Mouse (Mus musculus) central nervous system, embryonic 18 days (tissue): ENCODE results near the gene Ppil3. TPM values are rescaled to one million over a fixed set of nuclear protein-coding genes. Genes with fewer than 3 reads are reported as not detected.

Source experiments
- polyA plus RNA-seq: library from polyadenylated mRNA; depleted of rRNA; stranded (reverse); fragments of >200 nt; gene quantifications from 2 replicates; pipeline ENCODE4 v1.2.3, GENCODE M21; 2012; rRNA removed

The Ppil3 gene
- 40.0 and 41.7 TPM in 2 replicates for polyA plus RNA-seq

GRCm38 (mm10) chr1:58445143-58445722 is at the start of gene Ppil3, which contains the start of gene Nif3l1:
TSS of gene Ppil3 (minus strand) at chr1:58445486.
TSS of gene Nif3l1 (plus strand) at chr1:58445151.

GRCm38 (mm10) chr1:58423371-58424248 is 21.7 kb downstream of the Ppil3 start, which contains the start of gene Clk1:
TSS of gene Clk1 (minus strand) at chr1:58424066.

GRCm38 (mm10) chr1:58392652-58393283 is 52.5 kb downstream of the Ppil3 start, which contains the start of gene Bzw1:
TSS of gene Bzw1 (plus strand) at chr1:58392898.

Other genes starting within 250 kb of the Ppil3 start
- gene Aox4, start 235.1 kb downstream of the Ppil3 start, polyA plus RNA-seq: 1.1 TPM in 2 replicates
- 0.01 and 0.06 TPM in 2 replicates for gene Aox2, start 167.2 kb downstream of the Ppil3 start, polyA plus RNA-seq
- gene Bzw1, start 52.6 kb downstream of the Ppil3 start, polyA plus RNA-seq: 150 and 165 TPM in 2 replicates
- 271 and 307 TPM in 2 replicates for gene Clk1, start 21.4 kb downstream of the Ppil3 start, polyA plus RNA-seq
- gene Nif3l1, start 335 bp downstream of the Ppil3 start, polyA plus RNA-seq: 41.7 and 43.8 TPM in 2 replicates
- 18.4 and 19.7 TPM in 2 replicates for gene Orc2, start 59.6 kb upstream of the Ppil3 start, polyA plus RNA-seq
- gene Fam126b, start 140.8 kb upstream of the Ppil3 start, polyA plus RNA-seq: 7.0 and 7.9 TPM in 2 replicates
- gene Ndufb3, start 140.9 kb upstream of the Ppil3 start, polyA plus RNA-seq: 168 and 186 TPM in 2 replicates